Mouse (Mus musculus) hindbrain, postnatal 0 days (tissue): ENCODE data around the gene Bub3. TPM values are rescaled to one million over a fixed set of nuclear protein-coding genes. Genes with fewer than 3 reads are reported as not detected.

Experiments
- ATAC-seq: fragments of 200-750 bp; cut with Nextera tagmentation; 2 replicates; pipeline ENCODE4 v1.8.0; 2017; ENCODE audit warnings: mild to moderate bottlenecking, moderate TSS enrichment, moderate library complexity
- DNase-seq: peaks from one replicate; pipeline ENCODE4 v3.0.0-alpha.2; 2015; ENCODE audit warnings: low spot score
- H3K27ac ChIP-seq: fragments of 300-500 bp; sonication (generic); 2 replicates; pipeline ENCODE4 v1.5.1; 2014; ENCODE audit warnings: mild to moderate bottlenecking
- H3K27me3 ChIP-seq: fragments of 300-500 bp; sonication (generic); 2 replicates; pipeline ENCODE4 v1.6.1; 2014; ENCODE audit warnings: low read length, mixed read lengths; ENCODE audit not compliant: insufficient read depth
- H3K36me3 ChIP-seq: fragments of 300-500 bp; sonication (generic); 2 replicates; pipeline ENCODE4 v1.6.1; 2014; ENCODE audit warnings: low read length, mixed read lengths; ENCODE audit not compliant: insufficient read depth
- H3K4me1 ChIP-seq: fragments of 300-500 bp; sonication (generic); 2 replicates; pipeline ENCODE4 v1.6.1; 2014; ENCODE audit warnings: antibody characterized with exemption, low read length, mixed read lengths; ENCODE audit not compliant: insufficient read depth
- H3K4me2 ChIP-seq: fragments of 300-500 bp; sonication (generic); 2 replicates; pipeline ENCODE4 v1.6.1; 2014; ENCODE audit warnings: low read depth, mild to moderate bottlenecking, low read length, moderate library complexity, mixed read lengths
- H3K4me3 ChIP-seq: fragments of 300-500 bp; sonication (generic); 2 replicates; pipeline ENCODE4 v1.5.1; 2014; ENCODE audit warnings: low read length
- H3K9ac ChIP-seq: fragments of 300-500 bp; sonication (generic); replicated peaks from 2 replicates; pipeline ENCODE4 v1.6.1; 2014; ENCODE audit warnings: mild to moderate bottlenecking, low read length, moderate library complexity, mixed read lengths
- H3K9me3 ChIP-seq: fragments of 300-500 bp; sonication (generic); 2 replicates; pipeline ENCODE4 v1.6.1; 2016; ENCODE audit warnings: low read length, mixed read lengths
- CTCF ChIP-seq: IDR thresholded peaks from 2 replicates; pipeline ENCODE4 v1.5.1; 2016; ENCODE audit warnings: antibody characterized with exemption, control low read depth, low read depth
- WGBS: fragments of 180-500 bp; shearing (Covaris S2); extraction: QIAGEN DNeasy Blood & Tissue Kit; methylation state at CpG from one replicate; pipeline ENCODE4 v1.1.7; 2014; 5-methylcytosine and 5-hydroxymethylcytosine counted together
- polyA plus RNA-seq: library from polyadenylated mRNA; unstranded; fragments of >200 nt; fragmentation: Nextera tagmentation; extraction: Ambion mirVana; gene quantifications from 2 replicates; pipeline ENCODE4 v1.2.1, GENCODE M21; 2015
- total RNA-seq: library from RNA; depleted of rRNA; stranded (reverse); fragments of >200 nt; gene quantifications from 2 replicates; pipeline ENCODE4 v1.2.3, GENCODE M21; 2014; rRNA removed

Bub3 gene
- total RNA-seq (95.2 and 97.8 TPM in 2 replicates), polyA plus RNA-seq (127 and 132 TPM in 2 replicates)

GRCm38 (mm10) chr7:131559986-131560696, at the start of gene Bub3:
Bub3 (plus strand) TSS chr7:131560222.
- Histone ChIP-seq H3K27ac (peak within 1 kb of the TSS; percentile 93), H3K36me3 (peaks cover 15% of the 10 kb centered on the region), H3K4me2 (peak within 1 kb of the TSS; percentile 76), H3K9ac (peak within 1 kb of the TSS; percentile 79), H3K4me3 (peak within 1 kb of the TSS; percentile 85), H3K4me1 (peaks cover 4% of the 10 kb centered on the region; the same call in 1 of the 2 replicates), H3K27me3 (peaks cover 26% of the 10 kb centered on the region), H3K9me3 (no peaks in the 10 kb centered on the region)
- WGBS, result under 1% methylated on average over 46 of the region's 51 CpGs
- TF ChIP-seq CTCF, result no peak
- DNase-seq (peak; percentile 98), ATAC-seq (peak; percentile 95)

DNA sequence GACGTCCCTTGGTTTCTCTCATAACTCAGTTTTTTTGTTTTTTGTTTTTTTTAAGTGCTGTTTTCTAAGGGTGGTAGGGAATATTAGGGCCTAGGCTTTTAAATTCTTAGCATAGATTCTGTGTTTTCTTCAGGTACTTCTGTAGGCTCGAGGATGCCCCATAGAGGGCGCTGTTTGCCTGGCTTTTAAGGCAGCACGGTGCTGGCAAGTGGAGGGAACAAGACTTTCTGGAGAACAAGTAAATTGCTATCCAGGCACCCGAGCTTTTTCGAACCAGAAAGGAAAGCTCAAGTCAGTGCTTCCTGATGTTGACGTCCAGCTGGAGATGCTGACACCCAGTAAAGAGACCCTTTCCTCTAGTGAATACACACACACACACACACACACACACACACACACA, 20.0 kb upstream of the Bub3 start:
- Histone ChIP-seq H3K9me3 (no peaks in the 10 kb centered on the region), H3K9ac (no peak overlapping the region), H3K4me1 (no peaks in the 10 kb centered on the region), H3K4me3 (no peak overlapping the region), H3K36me3 (no peaks in the 10 kb centered on the region), H3K27me3 (peaks cover 60% of the 10 kb centered on the region), H3K4me2 (no peak overlapping the region), H3K27ac (no peak overlapping the region)
- DNase-seq (peak; percentile 93), ATAC-seq (0 out of 2 replicates have a peak, but pooled peaks have one; percentile 49)
- TF ChIP-seq CTCF, result peak; percentile 88
- WGBS, result 1% methylated on average over 7 of the region's 7 CpGs

- ATAC-seq (no peak), DNase-seq (no peak)
- Histone ChIP-seq H3K27ac (no peak overlapping the region), H3K4me3 (peak overlapping the region; percentile 26), H3K36me3 (no peaks in the 10 kb centered on the region), H3K9ac (no peak overlapping the region), H3K27me3 (peaks cover 75% of the 10 kb centered on the region), H3K4me2 (peak overlapping the region; percentile 50), H3K9me3 (no peaks in the 10 kb centered on the region), H3K4me1 (no peaks in the 10 kb centered on the region)
- TF ChIP-seq CTCF, result no peak
- 2% methylated on average over 41 of the region's 41 CpGs for WGBS
Observed at GRCm38 (mm10) chr7:131541184-131542114, 18.6 kb upstream of the Bub3 start.

DNA sequence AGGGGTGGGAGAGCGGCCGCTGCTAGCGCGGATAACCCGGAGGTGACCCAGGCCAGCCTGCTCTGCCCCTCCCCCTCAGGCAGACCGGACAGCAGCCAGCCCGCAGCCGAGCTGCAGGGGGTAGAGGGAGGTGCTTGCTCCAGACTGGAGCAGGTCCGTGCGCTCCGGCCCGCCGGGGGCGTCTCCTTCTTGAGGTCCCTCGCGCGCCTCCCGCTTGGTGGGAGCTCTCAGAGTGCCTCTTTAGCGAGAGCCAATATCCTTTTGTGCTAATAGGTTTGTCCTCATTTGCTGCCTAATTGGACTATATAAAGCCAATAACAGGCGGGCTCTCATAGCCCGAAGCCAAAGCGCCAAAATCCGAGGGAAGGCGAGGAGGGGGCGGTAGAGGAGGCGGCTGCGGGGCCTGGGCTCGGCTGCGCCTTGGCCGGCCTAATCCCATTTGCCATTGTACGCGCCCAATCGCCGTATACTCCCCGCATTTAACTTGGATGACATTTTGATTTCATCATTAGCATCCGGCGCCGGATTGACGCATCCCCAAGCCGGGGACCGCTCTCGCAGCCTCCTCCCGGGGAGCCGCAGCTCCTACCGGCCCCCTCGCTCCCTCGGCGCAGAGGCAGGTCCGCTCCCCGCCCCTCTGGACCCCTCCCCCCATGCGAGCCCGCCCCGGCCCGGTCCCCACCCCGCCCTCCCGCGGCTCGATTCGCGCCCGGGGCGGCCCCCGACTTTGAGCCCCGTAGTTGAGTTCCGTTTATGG, 17.7 kb upstream of the Bub3 start, which contains the start of gene Hmx3:
Hmx3 (plus strand) TSS at position 753 of the 757 bp plus-strand sequence.
- Histone ChIP-seq H3K9me3 (no peaks in the 10 kb centered on the region), H3K4me2 (peak within 1 kb of the TSS; percentile 50), H3K36me3 (no peaks in the 10 kb centered on the region), H3K4me3 (peak within 1 kb of the TSS; percentile 26), H3K27ac (no peak within 1 kb of the TSS), H3K4me1 (no peaks in the 10 kb centered on the region), H3K27me3 (peaks cover 80% of the 10 kb centered on the region), H3K9ac (no peak within 1 kb of the TSS)
- ATAC-seq (peak; percentile 31; the same call in 1 of the 2 replicates), DNase-seq (peak; percentile 23)
- no peak for TF ChIP-seq CTCF
- WGBS, result under 1% methylated on average over 64 of the region's 65 CpGs

DNA sequence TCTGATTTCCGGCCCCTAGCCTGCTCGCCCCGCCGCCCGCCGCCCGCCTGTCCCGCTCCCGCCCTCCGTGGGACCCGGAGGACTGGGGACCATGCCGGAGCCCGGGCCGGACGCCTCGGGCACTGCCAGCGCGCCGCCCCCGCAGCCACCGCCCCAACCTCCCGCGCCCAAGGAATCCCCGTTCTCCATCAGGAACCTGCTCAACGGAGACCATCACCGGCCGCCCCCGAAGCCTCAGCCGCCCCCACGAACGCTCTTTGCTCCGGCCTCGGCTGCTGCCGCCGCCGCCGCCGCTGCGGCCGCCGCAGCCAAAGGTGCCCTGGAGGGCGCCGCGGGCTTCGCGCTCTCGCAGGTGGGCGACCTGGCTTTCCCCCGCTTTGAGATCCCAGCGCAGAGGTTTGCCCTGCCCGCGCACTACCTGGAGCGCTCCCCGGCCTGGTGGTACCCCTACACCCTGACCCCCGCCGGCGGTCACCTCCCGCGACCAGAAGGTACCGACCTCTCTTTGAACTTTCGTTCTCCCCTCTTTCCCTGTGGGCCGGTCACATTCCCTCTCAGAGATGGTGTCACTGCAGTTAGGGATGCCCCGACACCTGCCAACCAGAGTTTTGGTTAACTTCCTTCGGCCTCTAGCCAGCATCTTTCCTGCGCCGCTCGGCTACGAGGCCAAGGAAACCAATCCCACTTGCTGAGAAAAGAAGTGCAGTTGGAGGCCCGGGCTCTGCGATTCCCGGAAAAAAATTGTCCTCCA, 17.0 kb upstream of the Bub3 start:
- peaks cover 81% of the 10 kb centered on the region for H3K27me3 ChIP-seq
- H3K36me3 ChIP-seq, result no peaks in the 10 kb centered on the region
- WGBS, result 3% methylated on average over 60 of the region's 71 CpGs
- ATAC-seq, result no peak
- H3K4me3 ChIP-seq, result peak overlapping the region; percentile 26
- H3K27ac ChIP-seq, result no peak overlapping the region
- no peak overlapping the region for H3K9ac ChIP-seq
- H3K4me1 ChIP-seq, result no peaks in the 10 kb centered on the region
- no peaks in the 10 kb centered on the region for H3K9me3 ChIP-seq
- TF ChIP-seq CTCF, result no peak
- peak overlapping the region; percentile 50 for H3K4me2 ChIP-seq
- no peak for DNase-seq
